8 mouse cellular contexts compared by ENCODE assay signal in the genomic region with DNA sequence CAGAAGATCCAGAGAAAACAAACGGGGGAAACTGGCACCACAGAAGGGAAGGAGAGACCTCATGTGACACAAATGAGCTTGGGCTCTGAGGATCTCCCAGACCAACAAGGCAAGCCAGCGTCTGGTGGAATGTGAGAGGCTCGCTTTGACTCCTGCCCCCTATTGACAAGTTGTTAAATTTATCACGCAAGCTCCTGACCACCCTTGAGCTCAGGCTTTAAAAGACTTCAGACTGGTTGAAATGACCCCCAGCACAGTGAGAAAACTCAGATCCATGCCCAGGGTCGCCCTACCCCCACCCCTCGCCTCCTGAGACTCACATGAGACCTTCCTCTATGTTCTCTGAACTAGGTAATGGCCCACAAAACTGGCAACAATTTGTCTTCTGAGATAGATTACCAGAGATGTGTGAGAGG. TPM values are rescaled to one million over a fixed set of nuclear protein-coding genes. Genes with fewer than 3 reads are reported as not detected.
DNase-seq lines count a peak whose midpoint lies in the region; ATAC-seq and TF ChIP-seq lines count a peak whose summit lies in the region.

A gene (plus strand): TSS at position 242 of the 416 bp plus-strand sequence.

- no peaks in the 10 kb centered on the region for H3K9me3 ChIP-seq in kidney, postnatal 0 days (replicated peaks; ENCODE audit: low read length)
- H3K9me3 ChIP-seq in embryonic facial prominence, embryonic 15.5 days (replicated peaks): no peaks in the 10 kb centered on the region
- H3K9me3 ChIP-seq in intestine, postnatal 0 days (ENCODE audit: control insufficient read depth): no peaks in the 10 kb centered on the region
- no peaks in the 10 kb centered on the region for H3K9me3 ChIP-seq in megakaryocyte, embryonic 14.5 days

- H3K9ac ChIP-seq in kidney, postnatal 0 days (ENCODE audit: low read depth, low read length): peak within 1 kb of the TSS; percentile 32
- H3K9ac ChIP-seq in embryonic facial prominence, embryonic 15.5 days: peak within 1 kb of the TSS; percentile 7; the same call in 1 of the 2 replicates
- peak within 1 kb of the TSS; percentile 35; the same call in 1 of the 2 replicates for H3K9ac ChIP-seq in intestine, postnatal 0 days (ENCODE audit: low read depth, low read length)

- no peaks in the 10 kb centered on the region for H3K4me1 ChIP-seq in kidney, postnatal 0 days (replicated peaks; ENCODE audit: insufficient read depth, low read length)
- H3K4me1 ChIP-seq in embryonic facial prominence, embryonic 15.5 days: peaks cover 19% of the 10 kb centered on the region; the same call in 1 of the 2 replicates
- H3K4me1 ChIP-seq in intestine, postnatal 0 days (replicated peaks; ENCODE audit: control insufficient read depth, insufficient read depth, low read length): no peaks in the 10 kb centered on the region
- peaks cover 61% of the 10 kb centered on the region for H3K4me1 ChIP-seq in megakaryocyte, embryonic 14.5 days

- peak; percentile 47 for DNase-seq in kidney, postnatal 0 days (ENCODE audit: low spot score)
- DNase-seq in kidney, postnatal 4 days: no peak
- peak; percentile 79 for DNase-seq in R1 (ENCODE audit: low read depth, low spot score)
- DNase-seq in testis, postnatal 10 days (ENCODE audit: low spot score): peak; percentile 35
- DNase-seq in spleen, postnatal 10 days (ENCODE audit: low spot score in 2 of 2): no peak

- ATAC-seq in kidney, postnatal 0 days (replicated peaks; ENCODE audit: low FRiP score, low read depth): no peak
- ATAC-seq in embryonic facial prominence, embryonic 15.5 days (ENCODE audit: insufficient number of reproducible peaks, low FRiP score, low TSS enrichment, low read depth): no peak
- no peak for ATAC-seq in intestine, postnatal 0 days

- H3K27ac ChIP-seq in kidney, postnatal 0 days: peak within 1 kb of the TSS; percentile 58
- H3K27ac ChIP-seq in embryonic facial prominence, embryonic 15.5 days (replicated peaks): peak within 1 kb of the TSS; percentile 82
- no peak within 1 kb of the TSS for H3K27ac ChIP-seq in intestine, postnatal 0 days (ENCODE audit: low read depth, low read length)

- under 1% methylated on average over 6 of the region's 6 CpGs for WGBS in kidney, postnatal 0 days
- WGBS in embryonic facial prominence, embryonic 15.5 days: 1% methylated on average over 6 of the region's 6 CpGs
- WGBS in intestine, postnatal 0 days: 3% methylated on average over 6 of the region's 6 CpGs

- H3K27me3 ChIP-seq in kidney, postnatal 0 days (ENCODE audit: insufficient read depth, low read length): no peaks in the 10 kb centered on the region
- H3K27me3 ChIP-seq in embryonic facial prominence, embryonic 15.5 days: no peaks in the 10 kb centered on the region
- H3K27me3 ChIP-seq in intestine, postnatal 0 days (replicated peaks; ENCODE audit: control insufficient read depth, insufficient read depth, low read length): no peaks in the 10 kb centered on the region
- no peaks in the 10 kb centered on the region for H3K27me3 ChIP-seq in megakaryocyte, embryonic 14.5 days (replicated peaks)

- H3K4me3 ChIP-seq in kidney, postnatal 0 days (replicated peaks; ENCODE audit: low read depth, low read length): peak within 1 kb of the TSS; percentile 38
- peak within 1 kb of the TSS; percentile 44 for H3K4me3 ChIP-seq in embryonic facial prominence, embryonic 15.5 days (replicated peaks)
- peak within 1 kb of the TSS; percentile 36 for H3K4me3 ChIP-seq in intestine, postnatal 0 days (ENCODE audit: low read depth, low read length)
- H3K4me3 ChIP-seq in megakaryocyte, embryonic 14.5 days (replicated peaks): peak within 1 kb of the TSS; percentile 91

- peak within 1 kb of the TSS; percentile 65 for H3K4me2 ChIP-seq in kidney, postnatal 0 days (ENCODE audit: low read length)
- peak within 1 kb of the TSS; percentile 57 for H3K4me2 ChIP-seq in embryonic facial prominence, embryonic 15.5 days (replicated peaks)
- H3K4me2 ChIP-seq in intestine, postnatal 0 days (replicated peaks; ENCODE audit: low read depth): peak within 1 kb of the TSS; percentile 59

- H3K36me3 ChIP-seq in kidney, postnatal 0 days (ENCODE audit: insufficient read depth, low read length): peaks cover 16% of the 10 kb centered on the region; the same call in 1 of the 2 replicates
- H3K36me3 ChIP-seq in embryonic facial prominence, embryonic 15.5 days: peaks cover 23% of the 10 kb centered on the region
- peaks cover 31% of the 10 kb centered on the region for H3K36me3 ChIP-seq in intestine, postnatal 0 days (ENCODE audit: control insufficient read depth, insufficient read depth)
- H3K36me3 ChIP-seq in megakaryocyte, embryonic 14.5 days (replicated peaks; ENCODE audit: low read length): peaks cover 39% of the 10 kb centered on the region

- TF ChIP-seq CTCF in kidney, postnatal 0 days (IDR thresholded peaks at IDR 0.05; ENCODE audit: low read depth): peak; percentile 58
- TF ChIP-seq CTCF in intestine, postnatal 0 days (IDR thresholded peaks at IDR 0.05; ENCODE audit: low read depth): peak; percentile 67

RNA-seq across cellular contexts. Expression of the gene that starts here (rescaled TPM):
- polyA plus RNA-seq in kidney, postnatal 0 days (2015; fragmentation: Nextera tagmentation; extraction: Ambion mirVana): 5.1 and 5.6 TPM in 2 replicates
- 6.8 and 7.4 TPM in 2 replicates for polyA plus RNA-seq in embryonic facial prominence, embryonic 15.5 days (2015; fragmentation: Nextera tagmentation; extraction: Ambion mirVana)
- polyA plus RNA-seq in intestine, postnatal 0 days (2015; fragmentation: Nextera tagmentation; extraction: Ambion mirVana): 1.8 and 2.0 TPM in 2 replicates
- polyA plus RNA-seq in megakaryocyte, embryonic 14.5 days (2012; ENCODE audit: insufficient read depth, low replicate concordance): 1.7 TPM in 1 of 2 replicates, not detected in the other

Comparison
In these comparisons a context has a peak if more than half of its experiments do, and no peak if none do; other contexts are left out.
1. DNase-seq: peak in kidney, postnatal 0 days (single experiment), R1 (single experiment) and testis, postnatal 10 days (single experiment); none in kidney, postnatal 4 days (0 of 2) and spleen, postnatal 10 days (0 of 2).
2. H3K4me3 ChIP-seq: peak in every context shown above with its lines; median percentile 91 in megakaryocyte, embryonic 14.5 days; 44 in embryonic facial prominence, embryonic 15.5 days; 38 in kidney, postnatal 0 days; 36 in intestine, postnatal 0 days.
3. Peak in every context shown above with its lines, with median percentiles within 50 percentile points of each other: H3K4me2 ChIP-seq and H3K9ac ChIP-seq.